Mouse (Mus musculus) stomach, postnatal 0 days (tissue): ENCODE results near the gene Ktn1. TPM values are rescaled to one million over a fixed set of nuclear protein-coding genes. Genes with fewer than 3 reads are reported as not detected.

Source experiments
- ATAC-seq: fragments of 200-750 bp; cut with Nextera tagmentation; 2 replicates; pipeline ENCODE4 v1.8.0; 2017; ENCODE audit not compliant: low FRiP score, low TSS enrichment
- DNase-seq: peaks from one replicate; pipeline ENCODE4 v3.0.0-alpha.2; 2016; ENCODE audit warnings: low spot score
- H3K27ac ChIP-seq: fragments of 300-500 bp; sonication (generic); replicated peaks from 2 replicates; pipeline ENCODE4 v1.5.1; 2014; ENCODE audit warnings: mild to moderate bottlenecking, control low read depth
- H3K27me3 ChIP-seq: fragments of 300-500 bp; sonication (generic); 2 replicates; pipeline ENCODE4 v1.6.1; 2014; ENCODE audit warnings: low read length; ENCODE audit not compliant: control insufficient read depth, insufficient read depth
- H3K36me3 ChIP-seq: fragments of 300-500 bp; sonication (generic); 2 replicates; pipeline ENCODE4 v1.6.1; 2014; ENCODE audit warnings: low read length, mixed read lengths; ENCODE audit not compliant: control insufficient read depth, insufficient read depth
- H3K4me1 ChIP-seq: fragments of 300-500 bp; sonication (generic); replicated peaks from 2 replicates; pipeline ENCODE4 v1.6.1; 2014; ENCODE audit warnings: antibody characterized with exemption; ENCODE audit not compliant: control insufficient read depth, insufficient read depth
- H3K4me2 ChIP-seq: fragments of 300-500 bp; sonication (generic); replicated peaks from 2 replicates; pipeline ENCODE4 v1.6.1; 2014; ENCODE audit warnings: low read depth, mild to moderate bottlenecking, control low read depth, moderate library complexity
- H3K4me3 ChIP-seq: fragments of 300-500 bp; sonication (generic); 2 replicates; pipeline ENCODE4 v1.5.1; 2014; ENCODE audit warnings: low read depth, low read length, control low read depth
- H3K9ac ChIP-seq: fragments of 300-500 bp; sonication (generic); 2 replicates; pipeline ENCODE4 v1.6.1; 2014; ENCODE audit warnings: mild to moderate bottlenecking, low read length, control low read depth, mixed read lengths
- H3K9me3 ChIP-seq: fragments of 300-500 bp; sonication (generic); 2 replicates; pipeline ENCODE4 v1.6.1; 2016; ENCODE audit warnings: low read length; ENCODE audit not compliant: control insufficient read depth
- CTCF ChIP-seq: IDR thresholded peaks from 2 replicates; pipeline ENCODE4 v1.5.1; 2016; ENCODE audit warnings: antibody characterized with exemption, low read depth, mild to moderate bottlenecking, moderate library complexity
- EP300 ChIP-seq: optimal IDR thresholded peaks from 2 replicates; pipeline ENCODE3; 2016; ENCODE audit warnings: antibody characterized with exemption
- WGBS: fragments of 180-500 bp; shearing (Covaris S2); extraction: QIAGEN DNeasy Blood & Tissue Kit; methylation state at CpG from one replicate; pipeline ENCODE4 v1.1.7; 2014; 5-methylcytosine and 5-hydroxymethylcytosine counted together
- polyA plus RNA-seq: library from polyadenylated mRNA; unstranded; fragments of >200 nt; fragmentation: Nextera tagmentation; extraction: Ambion mirVana; gene quantifications from 2 replicates; pipeline ENCODE4 v1.2.1, GENCODE M21; 2015

Gene Ktn1
- polyA plus RNA-seq, 1 experiment from 2014 or later: 48.8 TPM

DNA sequence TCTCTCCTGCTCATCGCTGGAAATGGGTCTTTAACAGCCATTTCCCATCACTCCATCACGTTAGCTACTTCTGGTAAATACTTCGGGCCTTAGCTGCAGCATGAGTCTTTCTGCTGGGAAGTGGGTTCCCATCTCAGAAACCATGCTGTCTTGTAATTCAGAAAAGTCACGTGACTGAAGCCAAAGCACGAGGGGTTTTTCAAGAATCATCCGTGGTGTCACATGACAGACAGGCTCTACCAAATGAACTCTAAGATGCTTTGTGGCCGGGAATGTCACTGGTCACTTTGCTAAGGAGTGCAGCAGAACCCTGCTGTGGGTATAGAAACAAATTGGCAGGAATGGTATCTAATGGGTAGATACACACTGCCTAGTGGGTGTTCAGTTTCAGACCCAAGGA is 2.6 kb upstream of the Ktn1 start:
- Histone ChIP-seq H3K4me1 (no peaks in the 10 kb centered on the region), H3K27me3 (no peaks in the 10 kb centered on the region; the same call in 1 of the 2 replicates), H3K36me3 (no peaks in the 10 kb centered on the region), H3K4me3 (no peak overlapping the region), H3K9me3 (no peaks in the 10 kb centered on the region), H3K4me2 (no peak overlapping the region), H3K27ac (no peak overlapping the region), H3K9ac (no peak overlapping the region)
- TF ChIP-seq CTCF (no peak), EP300 (no peak)
- DNase-seq (no peak), ATAC-seq (no peak)
- WGBS: 63% methylated on average over 7 of the region's 7 CpGs

- Histone ChIP-seq H3K4me3 (no peak overlapping the region), H3K36me3 (no peaks in the 10 kb centered on the region), H3K9ac (no peak overlapping the region), H3K4me2 (no peak overlapping the region), H3K27ac (no peak overlapping the region), H3K27me3 (no peaks in the 10 kb centered on the region; the same call in 1 of the 2 replicates), H3K4me1 (no peaks in the 10 kb centered on the region), H3K9me3 (no peaks in the 10 kb centered on the region)
- no peak for DNase-seq
- TF ChIP-seq CTCF (no peak), EP300 (no peak)
- 45% methylated on average over 5 of the region's 5 CpGs for WGBS
- ATAC-seq: no peak
Measured at GRCm38 (mm10) chr14:47646246-47646645, 2.0 kb upstream of the Ktn1 start.

DNA sequence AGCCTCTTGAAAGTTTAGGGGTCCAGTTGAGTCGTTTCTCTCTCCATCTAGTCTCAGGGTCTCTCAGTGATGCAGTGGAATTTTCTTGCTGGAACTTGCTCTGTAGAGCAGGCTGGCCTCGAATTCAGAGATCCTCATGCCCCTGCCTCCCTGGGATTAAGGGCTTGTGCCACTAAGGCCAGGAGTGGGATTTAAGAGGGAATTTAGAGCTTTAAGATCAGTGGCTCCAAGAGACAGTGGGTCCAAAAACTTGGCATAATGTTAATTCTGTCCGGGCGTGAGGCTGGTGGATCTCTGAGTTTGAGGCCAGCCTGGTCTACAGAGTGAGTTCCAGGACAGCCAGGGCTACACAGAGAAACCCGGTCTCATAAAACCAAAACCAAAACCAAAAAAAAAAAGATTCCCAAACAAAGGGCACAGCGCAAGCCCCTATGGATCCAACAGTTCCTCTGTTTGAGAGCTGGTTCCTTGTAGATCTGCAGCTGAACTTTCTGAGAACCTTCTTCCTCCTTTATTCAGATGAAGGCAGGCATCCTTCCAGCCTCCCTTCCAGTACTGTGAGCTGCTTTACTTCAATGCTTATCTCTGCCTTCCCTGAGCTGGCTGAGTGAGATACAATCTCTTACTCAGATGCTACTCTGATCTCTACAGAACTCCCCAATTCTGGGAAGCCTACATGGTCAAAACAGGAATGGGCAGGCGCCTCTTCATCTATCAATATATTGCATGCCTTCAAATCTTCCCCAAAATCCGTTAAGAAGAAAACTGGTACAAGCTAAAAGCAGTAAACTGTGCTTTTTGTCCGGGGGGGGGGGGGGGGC is 1.3 kb upstream of the Ktn1 start:
- H3K4me1 ChIP-seq: no peaks in the 10 kb centered on the region
- no peak for TF ChIP-seq CTCF
- TF ChIP-seq EP300: no peak
- H3K9me3 ChIP-seq: no peaks in the 10 kb centered on the region
- ATAC-seq (no peak), DNase-seq (no peak)
- H3K4me3 ChIP-seq: no peak overlapping the region
- WGBS: 76% methylated on average over 9 of the region's 9 CpGs
- H3K4me2 ChIP-seq: no peak overlapping the region
- no peak overlapping the region for H3K9ac ChIP-seq
- H3K27ac ChIP-seq: no peak overlapping the region
- no peaks in the 10 kb centered on the region; the same call in 1 of the 2 replicates for H3K27me3 ChIP-seq
- H3K36me3 ChIP-seq: no peaks in the 10 kb centered on the region

- Histone ChIP-seq H3K27ac (peak overlapping the region; percentile 97), H3K4me3 (peak overlapping the region; percentile 91), H3K4me2 (peak overlapping the region; percentile 74), H3K27me3 (no peaks in the 10 kb centered on the region; the same call in 1 of the 2 replicates), H3K4me1 (no peaks in the 10 kb centered on the region), H3K9ac (peak overlapping the region; percentile 95), H3K9me3 (no peaks in the 10 kb centered on the region), H3K36me3 (no peaks in the 10 kb centered on the region)
- DNase-seq (peak; percentile 86), ATAC-seq (peak; percentile 96)
- 1% methylated on average over 58 of the region's 82 CpGs for whole genome bisulfite sequencing
- no peak for TF ChIP-seq CTCF
- TF ChIP-seq EP300: no peak
Measured at GRCm38 (mm10) chr14:47648706-47649630, 720 bp downstream of the Ktn1 start.

DNA sequence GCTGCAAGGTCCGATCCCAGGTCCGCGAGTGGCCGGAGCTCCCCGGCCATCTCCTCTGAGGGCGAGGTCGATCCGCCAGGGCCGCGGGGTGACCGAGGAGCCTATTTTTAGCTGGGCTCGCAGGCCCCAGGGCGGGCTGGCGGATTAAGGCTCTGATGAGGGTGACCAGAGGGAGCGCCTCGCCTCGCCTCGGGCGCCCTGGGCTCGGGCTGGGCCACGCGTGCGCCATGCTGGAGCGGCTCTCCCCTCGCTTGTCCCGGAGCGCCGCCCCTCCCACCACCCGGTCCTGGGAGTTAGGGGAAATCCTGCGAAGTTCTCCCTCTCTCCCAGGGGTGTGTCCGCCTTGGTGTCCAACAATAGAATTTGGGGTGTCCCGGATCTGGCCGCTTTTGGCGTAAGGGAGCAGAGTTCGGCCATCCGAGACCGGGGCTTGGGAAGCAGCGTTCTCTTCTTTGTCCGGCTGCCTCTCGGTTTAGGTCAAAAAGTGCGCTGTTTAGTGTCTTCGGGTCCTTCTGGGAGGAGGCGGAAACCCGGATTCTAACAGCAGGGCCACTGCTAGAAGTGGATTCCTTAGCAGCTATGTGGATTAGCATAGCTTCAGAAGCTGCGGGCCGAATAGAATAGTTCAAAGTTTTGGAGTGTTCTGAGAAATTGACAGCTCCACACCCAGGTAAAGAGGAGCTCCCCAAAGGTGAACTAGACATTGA is 1.5 kb downstream of the Ktn1 start:
- H3K36me3 ChIP-seq: no peaks in the 10 kb centered on the region
- peak overlapping the region; percentile 91 for H3K4me3 ChIP-seq
- ATAC-seq (peak; percentile 90), DNase-seq (peak; percentile 75)
- no peaks in the 10 kb centered on the region; the same call in 1 of the 2 replicates for H3K27me3 ChIP-seq
- no peaks in the 10 kb centered on the region for H3K9me3 ChIP-seq
- H3K27ac ChIP-seq: peak overlapping the region; percentile 97
- H3K4me1 ChIP-seq: no peaks in the 10 kb centered on the region
- peak overlapping the region; percentile 74 for H3K4me2 ChIP-seq
- H3K9ac ChIP-seq: peak overlapping the region; percentile 95
- under 1% methylated on average over 46 of the region's 46 CpGs for WGBS
- TF ChIP-seq CTCF (no peak), EP300 (no peak)
